Mouse (Mus musculus) heart, embryonic 14.5 days (tissue): Measurements from ENCODE around the gene Sult2a2. TPM values are rescaled to one million over a fixed set of nuclear protein-coding genes. Genes with fewer than 3 reads are reported as not detected.
"Not testable (repeated sequence)": the region's sequence is repeated elsewhere in the genome, so short reads cannot be mapped to it uniquely, and the experiment has no call there.

Experiments
- ATAC-seq: fragments of 200-750 bp; cut with Nextera tagmentation; 2 replicates; pipeline ENCODE4 v1.8.0; 2017; ENCODE audit warnings: low read depth, moderate TSS enrichment; ENCODE audit not compliant: insufficient number of reproducible peaks, insufficient read depth, low FRiP score
- H3K27ac ChIP-seq, 2 experiments: fragments of 200-500 bp in 1 of 2; fragments of 300-500 bp in 1 of 2; sonication (generic) in 1 of 2; replicated peaks in 1 of 2; 2 replicates each; pipeline ENCODE4 v1.5.1; 2012 to 2014; ENCODE audit warnings: low read depth in 2 of 2, low read length in 2 of 2, control low read depth in 1 of 2, mild to moderate bottlenecking in 1 of 2, mixed read lengths in 1 of 2; ENCODE audit not compliant: control insufficient read depth in 1 of 2, insufficient read depth in 1 of 2
- H3K27me3 ChIP-seq: fragments of 300-500 bp; sonication (generic); 2 replicates; pipeline ENCODE4 v1.6.1; 2014; ENCODE audit warnings: mild to moderate bottlenecking, low read length, control low read depth; ENCODE audit not compliant: control insufficient read depth, insufficient read depth
- H3K36me3 ChIP-seq: fragments of 300-500 bp; sonication (generic); 2 replicates; pipeline ENCODE4 v1.6.1; 2014; ENCODE audit warnings: mild to moderate bottlenecking, control low read depth, low read length, mixed read lengths; ENCODE audit not compliant: control insufficient read depth, insufficient read depth
- H3K4me1 ChIP-seq, 2 experiments: fragments of 200-500 bp in 1 of 2; fragments of 300-500 bp in 1 of 2; sonication (generic) in 1 of 2; 2 replicates each; pipeline ENCODE4 v1.6.1; 2012 to 2014; ENCODE audit warnings: low read length in 2 of 2, control low read depth in 1 of 2, mixed read lengths in 1 of 2; ENCODE audit not compliant: control insufficient read depth in 2 of 2, insufficient read depth in 2 of 2
- H3K4me2 ChIP-seq: fragments of 300-500 bp; sonication (generic); 2 replicates; pipeline ENCODE4 v1.6.1; 2014; ENCODE audit warnings: mild to moderate bottlenecking, low read length
- H3K4me3 ChIP-seq, 2 experiments: fragments of 200-500 bp in 1 of 2; fragments of 300-500 bp in 1 of 2; sonication (generic) in 1 of 2; 2 replicates each; pipeline ENCODE4 v1.5.1; 2012 to 2014; ENCODE audit warnings: low read length in 2 of 2, mild to moderate bottlenecking in 2 of 2, control low read depth in 1 of 2, low read depth in 1 of 2, moderate library complexity in 1 of 2; ENCODE audit not compliant: control insufficient read depth in 1 of 2, insufficient read depth in 1 of 2
- H3K9ac ChIP-seq: fragments of 300-500 bp; sonication (generic); 2 replicates; pipeline ENCODE4 v1.6.1; 2014; ENCODE audit warnings: mild to moderate bottlenecking, low read length
- H3K9me3 ChIP-seq: fragments of 300-500 bp; sonication (generic); 2 replicates; pipeline ENCODE4 v1.6.1; 2016; ENCODE audit warnings: low read length, control low read depth; ENCODE audit not compliant: control insufficient read depth
- WGBS: fragments of 180-500 bp; shearing (Covaris S2); extraction: QIAGEN DNeasy Blood & Tissue Kit; methylation state at CpG from one replicate; pipeline ENCODE4 v1.1.7; 2014; 5-methylcytosine and 5-hydroxymethylcytosine counted together
- polyA plus RNA-seq: library from polyadenylated mRNA; unstranded; fragments of >200 nt; fragmentation: Nextera tagmentation; extraction: Ambion mirVana; gene quantifications from 2 replicates; pipeline ENCODE4 v1.2.1, GENCODE M21; 2014

Sult2a2 gene
- not detected in 2 replicates for polyA plus RNA-seq

- not testable (repeated sequence) for H3K27me3 ChIP-seq, H3K9me3 ChIP-seq, H3K27ac ChIP-seq, ATAC-seq, H3K36me3 ChIP-seq, H3K4me2 ChIP-seq, H3K4me1 ChIP-seq, H3K4me3 ChIP-seq, H3K9ac ChIP-seq
- 55% methylated on average over 1 of the region's 2 CpGs for WGBS
These were observed at the start of gene Sult2a2 for GRCm38 (mm10) chr7:13733205-13733604. TSS of gene Sult2a2 (plus strand) at chr7:13733505.

GRCm38 (mm10) chr7:13813913-13814312 is 80.6 kb downstream of the Sult2a2 start:
- H3K27ac ChIP-seq: no peak overlapping the region
- peaks cover 8% of the 10 kb centered on the region; the same call in 1 of the 2 replicates for H3K9me3 ChIP-seq
- no peak for ATAC-seq
- H3K9ac ChIP-seq: no peak overlapping the region
- no peak overlapping the region for H3K4me2 ChIP-seq
- no peaks in the 10 kb centered on the region for H3K4me1 ChIP-seq
- no peaks in the 10 kb centered on the region for H3K36me3 ChIP-seq
- no peaks in the 10 kb centered on the region for H3K27me3 ChIP-seq
- no peak overlapping the region for H3K4me3 ChIP-seq
- WGBS: 67% methylated on average over 1 of the region's 1 CpGs

Other genes starting within 250 kb of the Sult2a2 start
- gene Bsph2, start 162.4 kb upstream of the Sult2a2 start, polyA plus RNA-seq: not detected in 2 replicates
- gene Sult2a5, start 109.5 kb upstream of the Sult2a2 start, polyA plus RNA-seq: not detected in 2 replicates
- not detected in 2 replicates for gene Sult2a1, start 103.9 kb downstream of the Sult2a2 start, polyA plus RNA-seq